Comparison of ENCODE assay signal across 8 mouse cellular contexts in the genomic region with DNA sequence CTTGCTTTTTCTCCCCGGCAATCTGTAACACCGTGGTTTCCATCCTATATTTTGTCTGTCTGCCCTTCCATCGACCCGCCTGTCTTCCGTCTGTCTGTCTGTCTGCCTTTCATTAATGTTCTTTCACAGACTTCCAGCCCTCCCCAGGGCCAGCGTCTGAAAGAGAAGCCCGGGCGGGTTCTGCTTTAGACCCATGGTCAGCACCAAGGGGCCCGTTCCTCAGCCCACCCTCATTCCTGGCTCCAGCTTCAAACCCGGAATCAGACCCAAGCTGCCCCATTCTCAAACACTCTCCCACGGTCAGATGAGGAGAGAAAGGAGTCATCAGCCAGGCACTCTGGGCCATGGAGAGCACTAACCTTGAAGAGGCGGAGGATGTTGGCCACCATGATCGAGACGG. TPM values are rescaled to one million over a fixed set of nuclear protein-coding genes. Genes with fewer than 3 reads are reported as not detected.
DNase-seq lines count a peak whose midpoint lies in the region; ATAC-seq and TF ChIP-seq lines count a peak whose summit lies in the region.
"Had no signal": no experiment of that assay in that cellular context is flagged by ENCODE, and none has a peak within 500 bp of the region (broad histone marks: within the 10 kb centered on the region; RNA-seq: fewer than 3 reads in every experiment).

No protein-coding gene starts in this region.

- H3K27me3 ChIP-seq in testis, adult 2 months (ENCODE audit: control insufficient read depth, insufficient read depth, low read length): no peaks in the 10 kb centered on the region; the same call in 1 of the 2 replicates
- peaks cover 10% of the 10 kb centered on the region; the same call in 1 of the 2 replicates for H3K27me3 ChIP-seq in forebrain, embryonic 13.5 days
- H3K27me3 ChIP-seq in limb, embryonic 13.5 days: peaks cover 30% of the 10 kb centered on the region

- H3K9ac ChIP-seq in forebrain, embryonic 13.5 days: no peak overlapping the region; the same call in 1 of the 2 replicates
- H3K9ac ChIP-seq in limb, embryonic 13.5 days: 0 out of 2 replicates have a peak overlapping the region, but pooled peaks have one; percentile 8

- H3K36me3 ChIP-seq in testis, adult 2 months (ENCODE audit: control insufficient read depth, insufficient read depth, low read length): no peaks in the 10 kb centered on the region
- no peaks in the 10 kb centered on the region for H3K36me3 ChIP-seq in forebrain, embryonic 13.5 days (ENCODE audit: poor library complexity, severe bottlenecking)
- H3K36me3 ChIP-seq in limb, embryonic 13.5 days: no peaks in the 10 kb centered on the region

- peak overlapping the region; percentile 1; the same call in 1 of the 2 replicates for H3K4me3 ChIP-seq in testis, adult 2 months (ENCODE audit: control insufficient read depth, low read depth, low read length)
- no peak overlapping the region for H3K4me3 ChIP-seq in forebrain, embryonic 13.5 days
- H3K4me3 ChIP-seq in limb, embryonic 13.5 days: no peak overlapping the region

- no peak for TF ChIP-seq POLR2A in testis, adult 2 months (IDR thresholded peaks at IDR 0.05; ENCODE audit: control insufficient read depth, low read depth, low read length)

- H3K27ac ChIP-seq in testis, adult 2 months (ENCODE audit: control insufficient read depth, insufficient read depth, low read depth, low read length): no peak overlapping the region
- peak overlapping the region; percentile 89 for H3K27ac ChIP-seq in forebrain, embryonic 13.5 days
- H3K27ac ChIP-seq in limb, embryonic 13.5 days: no peak overlapping the region

- peaks cover 10% of the 10 kb centered on the region for H3K4me1 ChIP-seq in testis, adult 2 months (ENCODE audit: control insufficient read depth, insufficient read depth, low read length)
- peaks cover 63% of the 10 kb centered on the region for H3K4me1 ChIP-seq in forebrain, embryonic 13.5 days
- peaks cover 37% of the 10 kb centered on the region for H3K4me1 ChIP-seq in limb, embryonic 13.5 days

- no peaks in the 10 kb centered on the region for H3K9me3 ChIP-seq in forebrain, embryonic 13.5 days (replicated peaks)
- no peaks in the 10 kb centered on the region for H3K9me3 ChIP-seq in limb, embryonic 13.5 days

- 20% methylated on average over 14 of the region's 14 CpGs for WGBS in forebrain, embryonic 13.5 days
- 25% methylated on average over 14 of the region's 14 CpGs for whole genome bisulfite sequencing in limb, embryonic 13.5 days

- peak overlapping the region; percentile 39 for H3K4me2 ChIP-seq in forebrain, embryonic 13.5 days
- H3K4me2 ChIP-seq in limb, embryonic 13.5 days (replicated peaks): peak overlapping the region; percentile 38

- no peak for ATAC-seq in forebrain, embryonic 13.5 days
- ATAC-seq in limb, embryonic 13.5 days (ENCODE audit: low FRiP score, low read depth): no peak
- ATAC-seq in erythroblast, adult 5-6 weeks (replicated peaks; ENCODE audit: low FRiP score, poor library complexity, severe bottlenecking): no peak

- no peak for DNase-seq in testis, postnatal 14 days (ENCODE audit: low spot score)
- DNase-seq in right cerebral cortex, postnatal 4 days: no peak
- no peak for DNase-seq in kidney, adult 9 months

- no peak for TF ChIP-seq CTCF in testis, adult 2 months (IDR thresholded peaks at IDR 0.05; ENCODE audit: control insufficient read depth, insufficient read depth, insufficient replicate concordance, low read depth, low read length)

RNA-seq across cellular contexts. Expression of gene Grm4, which starts 18.9 kb away (rescaled TPM):
- polyA plus RNA-seq in testis, adult 2 months (2012; rRNA removed): 0.70 and 0.81 TPM in 2 replicates
- polyA plus RNA-seq in forebrain, embryonic 13.5 days (2015; fragmentation: Nextera tagmentation; extraction: Ambion mirVana): 2.2 and 2.4 TPM in 2 replicates
- 0.31 and 0.34 TPM in 2 replicates for polyA plus RNA-seq in limb, embryonic 13.5 days (2015; fragmentation: Nextera tagmentation; extraction: Ambion mirVana)
- not detected in 2 replicates for total RNA-seq in erythroblast, adult 5-6 weeks (2015; ENCODE audit: low replicate concordance)
- not detected in 2 replicates for total RNA-seq in erythroblast, adult 5-6 weeks (2017; ENCODE audit: low replicate concordance)
- total RNA-seq: liver, adult 2 months had no signal
- polyA plus RNA-seq: liver, adult 2 months had no signal

RNA-seq across cellular contexts. Expression of gene Hmga1, which starts 54.0 kb away (rescaled TPM):
- polyA plus RNA-seq in testis, adult 2 months (2012; rRNA removed): 64.3 and 68.4 TPM in 2 replicates
- 147 and 165 TPM in 2 replicates for polyA plus RNA-seq in forebrain, embryonic 13.5 days (2015; fragmentation: Nextera tagmentation; extraction: Ambion mirVana)
- polyA plus RNA-seq in limb, embryonic 13.5 days (2015; fragmentation: Nextera tagmentation; extraction: Ambion mirVana): 234 and 241 TPM in 2 replicates
- 63.4 and 75.7 TPM in 2 replicates for total RNA-seq in erythroblast, adult 5-6 weeks (2015; ENCODE audit: low replicate concordance)
- 14.4 and 29.6 TPM in 2 replicates for total RNA-seq in erythroblast, adult 5-6 weeks (2017; ENCODE audit: low replicate concordance)
